Mouse (Mus musculus) erythroblast, embryonic 14.5 days (primary cell): ENCODE data around the gene Snd1.

Source experiments
- GATA1 ChIP-seq: IDR thresholded peaks from 2 replicates; pipeline ENCODE4 v1.6.1; 2012; ENCODE audit warnings: low read length, inconsistent platforms, mixed read lengths
- TAL1 ChIP-seq: IDR thresholded peaks from 3 replicates; pipeline ENCODE4 v1.6.1; 2012; ENCODE audit warnings: low read length, inconsistent platforms, mixed read lengths

GRCm38 (mm10) chr6:28841569-28841968 is 366.6 kb downstream of the Snd1 start:
- TF ChIP-seq GATA1, result no peak
- no peak for TF ChIP-seq TAL1
